Mouse (Mus musculus): ENCODE results near the gene Ube4a.

DNA sequence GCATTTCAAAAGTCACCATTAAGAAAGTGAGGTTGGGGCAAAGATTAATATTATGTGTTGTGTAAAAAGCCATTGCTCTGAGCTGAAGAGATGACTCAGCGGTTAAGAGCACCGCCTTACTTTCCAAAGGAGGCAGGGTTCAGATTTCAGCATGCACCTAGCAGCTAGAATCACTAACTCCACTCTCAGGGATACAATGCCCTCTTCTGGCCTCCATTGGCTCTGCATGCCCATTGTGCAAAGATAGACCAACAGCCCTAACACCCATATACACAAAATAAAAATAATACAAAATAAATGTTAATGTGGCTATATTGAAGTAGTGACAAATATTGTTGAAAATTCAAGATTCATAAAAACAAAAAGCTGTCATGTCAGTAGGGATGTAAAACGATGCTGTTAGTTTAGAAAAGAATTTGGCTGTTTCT, 1.4 kb upstream of the Ube4a start:
- TF ChIP-seq CTCF (IDR thresholded peaks at IDR 0.05; ENCODE audit: low read depth), result peak; percentile 90
- TF ChIP-seq EP300 (optimal IDR thresholded peaks at IDR 0.05), result no peak
